Mouse (Mus musculus) G1E (cell line): ENCODE measurements at regions not wholly inside any gene's neighbourhood (a gene's known extent, or its start where the extent isn't known, plus 50 kb on each side); places are given as distances from the start of the nearest gene placed in this dataset.

Source experiments
- CTCF ChIP-seq: IDR thresholded peaks from 2 replicates; pipeline ENCODE4 v1.5.1; 2012; ENCODE audit warnings: low read depth, low read length, inconsistent platforms, mixed read lengths
- GATA1 ChIP-seq: IDR thresholded peaks from 2 replicates; pipeline ENCODE4 v1.6.1; 2012; ENCODE audit warnings: borderline replicate concordance, low read length, inconsistent platforms, mixed read lengths

DNA sequence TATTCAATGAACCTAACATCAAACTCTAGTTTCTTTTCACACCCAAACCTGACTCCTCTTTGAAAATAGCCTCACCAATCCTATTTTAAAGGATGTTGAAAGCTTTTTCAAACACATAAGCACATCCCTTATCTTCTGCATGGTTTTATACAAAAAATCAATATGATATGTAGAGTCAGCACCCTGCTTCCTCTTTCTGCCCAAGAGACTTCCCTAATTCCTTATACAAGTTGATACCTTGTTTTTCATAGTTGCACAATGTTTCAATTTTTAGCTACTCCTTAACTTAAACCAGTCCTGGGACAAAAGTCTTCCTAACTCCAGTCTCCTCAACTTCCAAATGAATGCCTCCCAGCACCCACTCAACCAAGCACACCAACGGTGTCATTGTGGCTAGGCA is 266.1 kb upstream of the Dynlrb2 start:
- TF ChIP-seq CTCF (no peak), GATA1 (no peak)
